18 mouse cellular contexts compared by ENCODE assay signal in genomic region chr9:55402276-55402675, GRCm38 (mm10).
DNase-seq lines count a peak whose midpoint lies in the region; ATAC-seq lines count a peak whose summit lies in the region.
"Had no signal": no experiment of that assay in that cellular context is flagged by ENCODE, and none has a peak within 500 bp of the region (broad histone marks: within the 10 kb centered on the region; RNA-seq: fewer than 3 reads in every experiment).

No protein-coding gene starts in this region.

- 0 out of 2 replicates have a peak, but pooled peaks cover 3% of the 10 kb centered on the region for H3K27me3 ChIP-seq in kidney, embryonic 15.5 days
- no peaks in the 10 kb centered on the region for H3K27me3 ChIP-seq in kidney, embryonic 16.5 days (ENCODE audit: insufficient read depth, low read length)
- peaks cover 10% of the 10 kb centered on the region for H3K27me3 ChIP-seq in limb, embryonic 10.5 days (ENCODE audit: low read depth, poor library complexity, severe bottlenecking)
- H3K27me3 ChIP-seq: heart, embryonic 15.5 days had no signal

- DNase-seq in adrenal gland, postnatal 10 days: peak; percentile 63
- DNase-seq in cerebellum, adult 18-20 months: peak; percentile 66 to 69
- no peak for DNase-seq in limb, embryonic 10.5 days (ENCODE audit: low spot score)
- no peak for DNase-seq in frontal cortex, postnatal 36 days (ENCODE audit: low spot score in 2 of 2)
- DNase-seq in MN1 (ENCODE audit: low spot score): no peak
- no peak for DNase-seq in heart, postnatal 4 days
- DNase-seq: B cell, adult 2 months; kidney, adult 2 months; lung, adult 2 months; midbrain, embryonic 14.5 days; right cerebral cortex, postnatal 14 days; thymus, adult 18-20 months had no signal

- no peak overlapping the region for H3K9ac ChIP-seq in kidney, embryonic 15.5 days
- H3K9ac ChIP-seq in kidney, embryonic 16.5 days (replicated peaks; ENCODE audit: low read length): no peak overlapping the region
- H3K9ac ChIP-seq: heart, embryonic 15.5 days; hindbrain, embryonic 14.5 days had no signal

- H3K36me3 ChIP-seq in kidney, embryonic 15.5 days: no peaks in the 10 kb centered on the region
- H3K36me3 ChIP-seq in kidney, embryonic 16.5 days (ENCODE audit: insufficient read depth, low read length): no peaks in the 10 kb centered on the region
- no peaks in the 10 kb centered on the region for H3K36me3 ChIP-seq in limb, embryonic 10.5 days
- H3K36me3 ChIP-seq: heart, embryonic 15.5 days had no signal

- H3K4me3 ChIP-seq in kidney, embryonic 15.5 days (replicated peaks): no peak overlapping the region
- H3K4me3 ChIP-seq in kidney, embryonic 16.5 days (ENCODE audit: low read length): no peak overlapping the region
- no peak overlapping the region for H3K4me3 ChIP-seq in limb, embryonic 10.5 days
- H3K4me3 ChIP-seq: erythroblast, embryonic 14.5 days; heart, embryonic 15.5 days had no signal

- WGBS in kidney, embryonic 15.5 days: 17% methylated on average over 7 of the region's 7 CpGs
- 18% methylated on average over 7 of the region's 7 CpGs for WGBS in kidney, embryonic 16.5 days
- WGBS in limb, embryonic 10.5 days: 50% methylated on average over 7 of the region's 7 CpGs

- peaks cover 32% of the 10 kb centered on the region for H3K4me1 ChIP-seq in kidney, embryonic 15.5 days
- H3K4me1 ChIP-seq in kidney, embryonic 16.5 days (ENCODE audit: insufficient read depth, low read length): peaks cover 20% of the 10 kb centered on the region; the same call in 1 of the 2 replicates
- peaks cover 65% of the 10 kb centered on the region for H3K4me1 ChIP-seq in limb, embryonic 10.5 days
- H3K4me1 ChIP-seq: heart, embryonic 15.5 days had no signal

- no peak overlapping the region for H3K4me2 ChIP-seq in kidney, embryonic 15.5 days
- no peak overlapping the region for H3K4me2 ChIP-seq in kidney, embryonic 16.5 days (replicated peaks; ENCODE audit: low read depth, low read length)
- H3K4me2 ChIP-seq: heart, embryonic 15.5 days; hindbrain, embryonic 14.5 days had no signal

- no peak for ATAC-seq in kidney, embryonic 15.5 days (replicated peaks; ENCODE audit: low FRiP score)
- ATAC-seq in kidney, embryonic 16.5 days (ENCODE audit: low FRiP score, low TSS enrichment): no peak

- H3K9me3 ChIP-seq in kidney, embryonic 15.5 days (replicated peaks): no peaks in the 10 kb centered on the region
- H3K9me3 ChIP-seq in kidney, embryonic 16.5 days (ENCODE audit: low read length): no peaks in the 10 kb centered on the region
- H3K9me3 ChIP-seq in limb, embryonic 10.5 days (replicated peaks): no peaks in the 10 kb centered on the region
- H3K9me3 ChIP-seq: heart, embryonic 15.5 days had no signal

- H3K27ac ChIP-seq in kidney, embryonic 15.5 days: peak overlapping the region; percentile 48; the same call in 1 of the 2 replicates
- H3K27ac ChIP-seq in kidney, embryonic 16.5 days (ENCODE audit: low read length): no peak overlapping the region
- peak overlapping the region; percentile 69 for H3K27ac ChIP-seq in limb, embryonic 10.5 days
- H3K27ac ChIP-seq: heart, embryonic 15.5 days; hindbrain, embryonic 14.5 days; macrophage had no signal

Comparison
In these comparisons a context has a peak if more than half of its experiments do, and no peak if none do; other contexts are left out.
1. DNase-seq: peak in adrenal gland, postnatal 10 days (single experiment) and cerebellum, adult 18-20 months (2 of 2); none in limb, embryonic 10.5 days (single experiment), frontal cortex, postnatal 36 days (0 of 2), MN1 (single experiment) and heart, postnatal 4 days (single experiment).